Mouse (Mus musculus) embryonic fibroblast, embryonic 13.5 days (primary cell): ENCODE measurements around the gene Tfdp2.

Source experiments
- CTCF ChIP-seq: IDR thresholded peaks from 2 replicates; pipeline ENCODE4 v1.5.1; 2011; ENCODE audit warnings: mild to moderate bottlenecking, control low read depth, low read length, moderate library complexity, borderline replicate concordance; ENCODE audit not compliant: insufficient read depth
- POLR2A ChIP-seq: IDR thresholded peaks from 2 replicates; pipeline ENCODE4 v1.6.1; 2011; ENCODE audit warnings: low read depth, mild to moderate bottlenecking, control low read depth, low read length, moderate library complexity

- no peak for TF ChIP-seq POLR2A
- no peak for TF ChIP-seq CTCF
Measured at GRCm38 (mm10) chr9:96282082-96282481, 86.0 kb downstream of the Tfdp2 start.
